Mouse (Mus musculus): ENCODE results near the gene Hmga1b.
"Not testable (repeated sequence)": the region's sequence is repeated elsewhere in the genome, so short reads cannot be mapped to it uniquely, and the experiment has no call there.

DNA sequence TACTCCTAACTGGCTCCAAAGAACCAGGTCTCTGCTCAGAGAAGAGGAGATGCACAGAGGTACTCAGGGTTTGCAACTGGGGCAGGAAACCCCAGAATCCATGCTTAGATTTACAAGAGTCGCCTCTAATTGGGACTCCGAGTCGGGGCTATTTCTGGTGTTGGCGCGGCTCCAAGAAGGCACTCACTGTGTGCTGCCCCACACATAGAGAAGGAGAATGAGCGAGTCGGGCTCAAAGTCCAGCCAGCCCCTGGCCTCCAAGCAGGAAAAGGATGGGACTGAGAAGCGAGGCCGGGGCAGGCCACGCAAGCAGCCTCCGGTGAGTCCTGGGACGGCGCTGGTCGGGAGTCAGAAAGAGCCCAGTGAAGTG lies at the start of gene Hmga1b:
- TF ChIP-seq EP300, CTCF (IDR thresholded peaks at IDR 0.05; ENCODE audit: low read depth): not testable (repeated sequence)

Measured in heart, postnatal 0 days (tissue).